Mouse (Mus musculus) right cerebral cortex, postnatal 10 days (tissue): ENCODE measurements at regions not wholly inside any gene's neighbourhood (a gene's known extent, or its start where the extent isn't known, plus 50 kb on each side); places are given as distances from the start of the nearest gene placed in this dataset.
A peak's percentile ranks its signal among the peaks of the same experiment; 100 is the strongest.

Experiments
- DNase-seq, 2 experiments: peaks; one replicate each; pipeline ENCODE4 v3.0.0; 2021; ENCODE audit warnings: low spot score in 2 of 2

DNA sequence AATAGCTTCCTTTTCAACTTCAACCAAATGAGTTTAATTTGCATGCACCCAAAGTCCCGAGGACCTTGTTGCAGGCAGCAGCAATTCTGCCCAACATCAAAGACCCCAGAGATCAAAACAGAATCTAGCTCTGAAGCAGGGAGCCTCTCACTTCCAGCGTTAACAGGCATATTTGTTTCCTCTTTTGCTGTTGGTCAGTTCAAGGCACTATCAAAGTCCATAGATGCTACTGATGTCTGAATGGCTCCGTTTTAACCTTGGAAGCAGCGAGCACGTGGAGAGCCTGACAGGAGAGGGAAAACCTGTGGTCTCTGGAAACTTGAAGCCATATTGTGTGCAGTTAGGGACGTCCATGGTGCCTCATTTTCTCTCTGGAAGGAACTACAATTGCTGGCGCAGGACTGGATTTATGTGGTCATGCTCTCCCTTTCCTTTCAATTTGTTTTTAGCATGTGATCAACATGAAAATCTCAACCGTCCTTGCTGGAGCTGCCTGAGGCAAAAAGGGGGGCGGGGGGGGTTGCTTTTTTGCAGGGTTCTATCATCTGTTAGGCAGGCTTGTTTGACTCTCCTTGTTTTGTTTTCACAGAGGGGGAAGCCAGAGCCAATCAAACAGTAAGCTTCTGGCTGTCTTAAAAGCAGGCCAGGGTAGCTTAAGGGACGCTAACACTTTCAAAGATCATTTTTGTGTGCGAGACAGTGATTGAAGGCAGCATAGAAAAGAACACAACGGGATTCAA lies 338.4 kb downstream of the Btg1 start:
- no peak for DNase-seq

DNA sequence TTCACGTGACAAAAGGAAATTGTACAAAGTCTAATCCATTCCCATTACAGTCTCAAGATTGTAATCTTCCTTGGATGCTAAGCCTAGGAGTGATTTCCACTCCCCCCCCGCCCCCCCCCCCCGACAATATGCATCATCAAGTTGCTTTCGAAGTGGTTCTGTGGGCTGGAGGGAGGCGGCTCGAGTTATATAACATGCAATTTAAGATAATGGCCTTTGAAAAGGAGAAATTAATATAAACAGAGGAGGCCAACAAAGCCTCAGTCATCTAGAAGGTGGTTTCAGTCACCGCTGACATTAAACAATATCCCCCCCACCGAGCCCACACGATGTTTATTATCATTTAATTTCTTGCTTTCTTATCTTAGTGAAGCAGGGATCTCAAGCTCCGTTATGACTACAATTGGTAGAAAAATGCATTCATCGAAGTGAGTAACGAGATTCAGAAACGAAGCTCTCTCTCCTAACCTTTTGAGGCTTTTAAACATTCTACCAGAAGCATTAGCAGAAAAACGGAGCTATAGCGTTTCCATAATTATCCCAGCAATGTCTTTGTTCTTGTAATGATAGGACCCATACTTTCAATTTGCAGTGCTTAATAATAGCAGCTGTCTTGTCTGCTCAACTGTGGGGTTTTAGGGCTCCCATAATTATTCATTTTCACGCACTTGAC lies 339.1 kb downstream of the Btg1 start:
- peak in 1 of 2 experiments; percentile 20 for DNase-seq

DNA sequence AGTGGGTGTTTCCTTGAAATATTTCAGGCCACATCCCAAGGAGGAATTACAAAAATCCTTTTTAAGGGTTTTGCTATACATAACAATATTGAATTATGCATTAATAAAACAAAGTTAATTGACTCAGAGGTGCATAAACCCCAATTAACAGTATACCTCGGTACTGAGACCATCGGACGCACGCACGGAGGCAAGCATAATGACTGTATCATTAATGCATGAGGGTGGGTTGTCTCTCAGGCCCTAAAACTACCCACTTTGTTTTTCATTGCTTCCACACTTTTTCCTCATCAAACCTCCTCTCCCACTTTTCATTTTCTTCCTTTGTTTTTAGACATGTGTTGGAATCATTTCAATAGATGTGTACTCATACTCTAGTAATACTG lies 339.6 kb downstream of the Btg1 start:
- no peak for DNase-seq

DNA sequence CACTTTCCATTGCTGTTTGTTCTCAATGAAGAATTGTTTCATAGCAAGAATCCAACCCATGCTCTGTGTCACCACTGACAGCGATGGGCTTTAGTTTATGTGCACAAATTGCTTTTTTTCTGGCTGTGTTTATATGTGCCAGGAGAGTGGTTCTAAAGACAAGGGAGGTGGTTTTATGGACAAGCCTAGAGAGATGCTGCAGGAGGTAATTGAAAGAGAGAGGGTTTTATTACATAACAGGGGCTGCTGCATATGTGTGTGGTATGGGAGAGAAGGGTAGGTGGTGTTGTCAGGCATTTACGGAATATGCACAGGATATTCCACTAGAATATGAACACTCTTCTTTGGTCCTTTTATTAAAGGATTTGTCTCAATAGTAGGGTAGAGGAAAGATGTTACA lies 340.2 kb downstream of the Btg1 start:
- no peak for DNase-seq

DNA sequence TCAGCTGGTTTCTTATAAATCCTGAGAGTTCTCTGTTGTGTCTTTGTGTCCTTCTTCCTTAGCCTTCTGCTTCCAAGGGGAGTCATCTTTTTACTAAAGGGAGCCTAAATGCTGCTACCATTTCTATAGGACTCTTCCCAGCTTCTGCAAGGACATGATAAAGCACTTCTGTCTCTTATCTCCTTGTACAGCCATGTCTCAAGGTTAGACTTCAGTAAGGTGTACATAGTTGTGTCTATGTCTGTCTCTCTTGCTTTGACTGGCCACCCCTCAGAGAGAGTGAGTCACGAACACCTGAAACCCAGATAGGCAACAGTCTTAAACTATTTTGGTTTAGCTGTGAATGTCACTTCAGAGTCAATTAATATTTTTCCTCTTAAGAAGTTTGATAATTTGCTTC lies 353.0 kb downstream of the Btg1 start:
- no peak for DNase-seq

DNA sequence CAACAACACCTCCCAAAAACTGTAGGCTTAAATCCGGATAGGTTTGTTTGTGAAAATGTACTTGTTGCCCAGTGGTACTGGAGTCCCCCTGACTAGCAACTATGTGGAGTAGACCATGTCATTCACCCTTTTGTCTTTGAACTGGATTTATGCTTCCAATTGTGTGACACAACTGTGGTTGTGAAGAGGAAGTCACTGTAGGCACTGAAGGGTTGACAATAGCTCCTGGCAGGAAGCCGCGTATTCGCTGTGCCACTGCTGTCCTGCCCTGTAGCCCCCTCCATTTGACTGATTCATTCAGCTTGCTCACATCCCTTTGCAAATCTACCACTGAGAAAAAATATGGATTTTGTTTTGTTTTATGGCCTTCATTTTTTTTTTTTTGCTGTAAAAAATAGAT lies 353.9 kb downstream of the Btg1 start:
- DNase-seq: no peak

DNA sequence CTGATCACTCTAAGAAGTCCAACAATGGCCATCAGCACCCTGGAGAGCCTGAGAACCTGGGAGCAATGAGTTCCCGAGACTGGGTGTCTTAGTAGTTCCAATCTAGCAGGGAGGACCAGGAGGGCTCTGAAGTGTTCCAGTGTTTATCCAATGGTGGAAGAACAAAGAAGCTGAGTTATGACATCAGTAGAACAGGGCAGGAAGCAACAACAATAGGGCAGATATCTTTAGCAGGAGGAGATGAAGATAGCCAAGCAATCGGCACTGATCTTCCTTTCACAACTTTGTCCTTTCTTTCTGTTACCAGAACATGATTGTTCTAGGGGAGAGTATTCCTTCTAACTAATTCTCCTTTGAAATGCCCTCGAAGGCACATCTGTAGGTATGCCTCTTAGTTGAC lies 355.0 kb downstream of the Btg1 start:
- DNase-seq: no peak

DNA sequence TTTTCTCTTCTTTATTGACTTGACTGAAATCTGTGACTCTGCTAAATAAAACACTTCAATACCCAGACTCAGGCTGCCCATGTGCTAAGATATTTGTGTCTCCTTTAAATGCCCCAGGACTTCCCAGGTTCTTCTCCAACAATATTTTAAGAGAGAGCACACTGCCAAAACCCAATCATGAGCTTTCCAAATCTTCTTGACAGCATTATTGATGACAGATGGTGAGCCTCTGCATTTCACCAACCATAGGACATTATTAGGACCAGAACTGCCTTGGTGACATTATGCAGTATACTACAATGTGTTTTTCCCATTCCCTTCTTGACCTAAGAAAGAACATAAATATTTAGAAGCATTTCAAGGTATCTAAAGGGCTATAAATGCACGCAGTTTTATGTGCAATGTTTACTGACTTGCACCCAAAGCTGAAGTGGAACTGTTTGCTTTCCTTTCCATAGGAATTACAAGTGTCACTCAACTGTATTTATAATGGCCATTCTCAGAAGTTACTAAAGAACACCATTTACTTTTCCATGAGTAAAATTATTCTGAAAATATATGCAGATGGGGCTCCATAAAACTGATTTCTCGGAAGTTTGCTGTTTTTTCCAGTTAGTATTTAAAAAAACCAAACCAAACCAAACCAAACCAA lies 357.6 kb downstream of the Btg1 start:
- no peak for DNase-seq

DNA sequence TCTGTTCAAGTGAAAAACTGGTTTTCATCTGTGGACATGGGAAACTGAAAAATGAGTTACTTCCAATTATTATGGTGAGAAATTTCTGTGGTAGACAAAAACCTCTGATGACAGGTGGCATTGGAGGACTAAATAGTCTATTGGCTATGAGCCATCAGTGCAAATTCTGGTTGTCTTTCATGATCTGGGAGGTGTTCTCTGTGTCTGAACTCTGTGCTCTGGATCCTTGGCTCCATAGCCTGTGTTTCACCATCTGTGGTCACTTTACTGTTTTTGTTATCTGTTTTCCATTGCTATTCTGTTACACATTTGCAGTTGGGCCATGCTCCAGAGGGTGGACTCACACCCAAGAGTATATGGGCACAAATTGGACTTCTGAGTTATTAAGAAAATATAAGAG lies 359.9 kb downstream of the Btg1 start:
- DNase-seq: no peak

DNA sequence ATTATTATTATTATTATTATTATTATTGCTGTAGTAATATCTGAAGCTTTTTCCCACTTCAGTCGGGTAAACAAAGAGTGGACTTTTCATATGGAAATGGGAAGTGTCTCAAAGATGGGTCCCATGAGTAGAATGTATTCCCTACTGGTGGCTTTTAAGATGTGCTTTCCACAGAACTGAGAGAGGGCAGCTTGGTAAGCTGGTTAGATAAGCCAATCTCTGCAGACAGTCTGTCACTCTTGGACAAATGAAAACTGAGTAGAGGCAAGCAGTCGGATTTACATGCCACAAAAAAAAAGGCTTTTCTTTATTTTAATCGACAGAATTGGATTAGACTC lies 363.7 kb downstream of the Btg1 start:
- no peak for DNase-seq

DNA sequence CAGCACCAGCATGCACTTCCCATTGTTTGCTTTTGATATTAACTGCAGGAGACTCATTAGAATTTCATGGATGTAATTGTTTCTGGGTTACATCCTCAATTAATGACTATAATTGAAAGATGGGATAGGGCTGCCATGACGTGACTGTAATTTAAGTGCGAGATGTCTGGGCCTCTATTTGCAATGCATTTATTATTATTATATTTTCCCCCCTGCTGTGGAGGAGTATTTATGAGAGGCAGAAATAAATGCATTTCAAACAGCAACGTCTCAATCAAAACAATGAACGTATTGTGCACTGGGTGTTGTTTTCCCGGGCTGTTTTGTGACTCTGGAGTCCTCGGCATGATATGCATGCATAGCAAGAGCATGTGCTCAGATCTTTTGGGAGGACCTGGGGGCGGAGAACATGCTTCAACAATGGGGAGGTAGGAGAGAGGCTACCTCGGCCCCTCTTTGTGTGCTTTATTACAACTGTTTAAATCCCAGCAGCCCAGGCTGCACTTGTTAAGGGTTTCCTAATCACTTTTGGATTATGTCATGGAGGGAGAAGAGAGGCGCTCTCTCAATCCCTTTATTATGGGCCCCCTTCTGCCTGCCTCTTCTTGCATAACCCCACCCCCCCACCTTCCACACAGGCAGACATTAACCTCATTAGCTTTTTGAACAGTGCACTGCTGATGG lies 364.2 kb downstream of the Btg1 start:
- DNase-seq: peak in 1 of 2 experiments; percentile 27

DNA sequence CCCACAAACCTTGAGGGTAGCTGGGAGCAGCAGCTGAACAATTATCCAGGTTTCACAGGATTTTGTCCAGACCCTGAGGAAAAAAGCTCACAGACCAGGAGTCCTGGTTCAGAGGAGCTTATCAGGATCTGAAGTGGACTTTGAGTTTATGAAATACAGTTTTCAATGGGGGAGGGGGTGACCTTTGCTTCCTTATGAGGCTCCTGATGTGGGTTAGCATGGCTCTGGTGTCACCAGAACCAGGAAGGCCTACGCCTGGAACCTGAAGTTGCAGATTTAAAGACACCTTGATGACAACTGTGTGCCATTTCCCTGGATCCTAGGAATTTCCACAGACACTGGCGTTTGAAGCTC lies 364.7 kb downstream of the Btg1 start:
- no peak for DNase-seq

DNA sequence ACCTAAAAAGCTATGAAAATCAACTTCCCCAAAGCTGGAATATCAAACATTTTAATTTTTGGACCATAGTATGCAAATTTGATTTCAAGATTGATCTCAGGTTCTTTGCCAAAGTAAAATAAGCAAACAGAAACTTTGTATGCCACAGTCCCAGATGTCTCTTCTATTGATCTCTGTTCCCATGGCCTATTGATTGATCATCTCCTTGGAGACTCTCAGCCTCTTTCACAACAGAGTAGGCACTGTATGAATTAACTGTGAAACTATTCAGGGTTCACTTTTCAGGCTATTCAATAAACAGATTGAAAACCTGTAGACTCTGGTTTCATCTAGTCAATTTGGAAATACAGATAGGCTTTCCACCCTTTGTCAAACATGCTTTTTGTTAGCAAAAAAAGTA lies 384.1 kb downstream of the Btg1 start:
- DNase-seq: no peak

DNA sequence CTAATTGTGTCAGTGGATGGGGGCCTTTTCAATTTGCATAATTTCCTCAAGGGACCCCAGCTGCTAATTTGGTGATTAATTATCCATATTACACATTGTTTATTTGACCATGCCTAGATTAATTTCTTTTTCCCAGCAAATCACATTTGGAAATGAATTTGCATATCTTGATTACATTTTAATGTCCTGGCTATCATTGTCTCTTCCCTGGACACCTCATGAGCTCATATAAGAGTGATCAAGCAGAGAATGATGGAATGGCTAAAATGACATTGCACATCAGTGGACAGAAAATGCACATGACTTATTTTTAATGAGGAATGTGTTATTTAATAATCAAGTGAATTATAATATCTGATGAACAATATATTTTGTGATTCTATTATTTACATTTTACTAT lies 392.1 kb downstream of the Btg1 start:
- no peak for DNase-seq

DNA sequence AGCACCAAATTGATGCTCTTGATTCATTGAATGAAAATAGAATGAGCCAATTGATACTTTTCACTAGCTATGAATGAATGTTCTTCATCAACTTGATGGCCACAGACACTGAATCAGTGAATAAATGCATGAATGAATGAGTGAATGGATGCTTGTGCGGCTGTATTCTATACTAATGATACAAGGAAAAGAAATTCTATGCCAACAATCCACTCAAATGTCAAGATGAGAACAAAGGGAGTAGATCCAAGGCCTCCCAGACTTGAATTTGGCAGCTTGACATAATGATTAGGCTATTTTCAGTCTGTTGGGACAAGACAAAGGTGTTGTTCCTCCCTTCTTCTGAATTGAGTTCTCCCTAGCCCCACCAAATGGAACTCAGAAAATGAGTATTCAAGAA lies 393.1 kb downstream of the Btg1 start:
- DNase-seq: no peak

DNA sequence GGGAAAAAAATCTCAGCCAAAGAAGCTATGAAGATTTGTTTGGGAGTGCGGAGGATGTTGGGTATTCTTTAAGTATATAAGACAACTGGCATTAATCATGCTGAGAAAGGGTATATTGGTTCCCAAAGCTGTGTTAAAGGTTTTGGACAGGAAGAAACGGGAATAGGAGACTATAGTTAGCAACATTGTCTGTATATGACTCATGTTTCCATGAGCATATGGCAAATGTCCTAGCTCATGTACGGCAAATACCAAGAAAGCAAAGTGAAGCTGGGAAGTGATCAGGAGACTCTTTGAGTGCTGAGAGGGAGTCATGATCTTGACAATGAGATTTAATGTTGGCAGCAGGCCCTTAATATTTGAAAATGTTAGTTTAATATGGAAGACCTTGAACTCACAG lies 401.8 kb downstream of the Btg1 start:
- no peak for DNase-seq

DNA sequence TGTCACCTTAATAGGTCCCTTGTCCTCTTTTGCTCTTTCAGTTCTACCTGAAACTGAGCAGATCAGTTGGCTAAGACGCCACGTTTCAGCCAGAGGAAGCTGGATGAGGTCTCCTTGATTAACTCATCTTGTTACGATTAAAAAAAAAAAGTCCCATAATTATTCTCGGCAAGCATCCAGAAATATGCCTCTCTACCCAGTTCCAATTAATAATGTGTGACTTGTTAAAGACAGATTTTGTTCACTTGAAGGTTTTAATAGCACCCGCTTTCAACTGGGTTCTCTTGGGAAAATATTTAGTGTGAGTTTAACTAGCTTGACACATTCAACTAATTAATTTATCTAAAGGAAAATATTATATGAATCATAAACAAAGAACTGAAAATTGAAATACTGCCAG lies 412.0 kb downstream of the Btg1 start:
- no peak for DNase-seq

DNA sequence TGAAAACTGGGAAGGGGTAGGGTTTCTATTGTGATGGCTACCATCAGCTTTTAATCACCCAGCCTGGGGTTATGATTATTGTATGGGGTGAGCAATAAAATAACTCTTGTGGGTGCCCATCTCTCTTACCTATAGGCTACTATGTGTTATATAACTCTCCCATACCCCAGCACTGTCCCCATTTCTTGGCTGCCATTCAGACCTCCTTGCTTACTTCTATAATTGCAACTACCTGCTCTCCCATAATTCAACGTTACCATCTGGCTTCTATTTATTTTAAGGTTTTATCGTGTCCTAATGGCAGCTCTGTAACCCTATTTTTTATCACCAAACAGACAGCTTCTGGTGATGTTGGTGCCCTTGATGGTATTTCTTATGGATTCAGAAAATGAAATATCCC lies 414.2 kb downstream of the Btg1 start:
- DNase-seq: no peak

DNA sequence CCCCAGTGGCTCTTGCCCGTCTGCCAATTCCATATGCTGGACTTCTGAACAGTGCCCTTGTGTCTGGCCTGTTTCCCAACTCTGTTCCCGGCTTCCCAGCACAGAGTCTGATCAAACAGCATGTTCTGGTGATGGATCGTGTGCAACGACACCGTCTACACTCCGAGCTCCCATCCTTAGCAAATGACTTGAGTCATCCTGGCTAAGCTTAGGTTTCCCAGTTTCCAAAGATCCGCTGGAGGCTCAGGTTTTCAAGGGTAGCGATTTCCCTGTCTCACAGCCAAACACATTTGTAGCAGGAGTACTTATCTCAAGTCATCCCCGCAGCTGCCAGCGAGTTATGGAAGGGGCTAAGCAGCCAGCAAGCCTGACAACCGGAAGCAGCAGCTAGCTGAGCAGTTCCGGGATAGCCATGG lies 418.6 kb downstream of the Btg1 start:
- DNase-seq: peak; percentile 37 to 44

DNA sequence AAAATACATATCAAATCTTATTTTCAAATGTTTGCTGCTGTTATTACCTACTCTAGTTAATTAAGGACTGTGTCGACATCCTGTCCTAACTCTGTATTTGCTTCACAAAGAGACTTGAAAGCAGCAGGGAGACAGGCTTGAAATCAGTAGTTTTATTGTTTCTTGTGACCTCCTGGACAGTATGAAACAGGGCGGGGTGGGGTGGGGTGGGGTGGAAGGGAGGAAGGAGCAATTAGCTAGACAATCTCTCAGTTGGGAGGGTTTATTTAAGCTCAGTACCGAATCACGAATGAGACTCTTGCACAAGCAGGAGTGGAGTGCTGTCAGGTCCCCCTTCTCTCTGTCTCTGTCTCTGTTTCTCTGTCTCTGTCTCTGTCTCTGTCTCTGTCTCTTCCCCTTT lies 421.2 kb downstream of the Btg1 start:
- no peak for DNase-seq

DNA sequence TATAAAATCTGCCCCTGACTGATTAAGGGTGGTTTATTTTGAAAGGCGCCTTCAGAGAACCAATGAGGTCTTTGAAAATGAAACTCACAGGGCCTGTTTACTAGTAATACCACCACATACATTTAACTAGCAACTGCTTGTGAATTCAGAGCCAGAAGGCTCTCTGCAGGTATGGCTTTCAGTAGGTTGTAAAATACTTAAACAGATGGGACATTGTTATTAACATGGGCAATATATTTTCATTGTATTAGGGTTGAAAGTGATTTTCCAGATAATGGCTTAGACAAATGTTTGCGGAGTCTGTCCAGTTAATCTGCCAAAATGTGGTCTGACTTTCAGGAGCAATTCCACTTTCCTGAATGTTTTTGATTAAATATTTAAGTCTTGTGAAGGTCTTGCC lies 430.8 kb downstream of the Btg1 start:
- DNase-seq: no peak

DNA sequence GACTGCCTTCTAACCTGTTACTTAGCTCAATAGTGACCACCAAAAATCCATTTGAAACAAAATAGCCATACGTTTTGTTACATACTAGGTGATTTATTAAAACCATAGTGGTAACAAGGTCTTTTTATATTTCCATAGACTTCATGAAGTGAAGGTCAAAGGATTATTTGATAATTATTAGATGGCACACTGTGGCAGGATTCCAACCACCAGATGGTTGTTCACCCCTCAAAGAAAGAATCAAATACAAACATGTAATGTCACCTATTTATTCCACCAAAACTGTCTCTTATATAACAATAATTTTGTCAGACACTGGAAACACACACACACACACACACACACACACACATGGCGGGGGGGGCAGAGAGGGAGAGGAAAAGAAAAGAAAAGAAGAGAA lies 431.2 kb downstream of the Btg1 start:
- no peak for DNase-seq

DNA sequence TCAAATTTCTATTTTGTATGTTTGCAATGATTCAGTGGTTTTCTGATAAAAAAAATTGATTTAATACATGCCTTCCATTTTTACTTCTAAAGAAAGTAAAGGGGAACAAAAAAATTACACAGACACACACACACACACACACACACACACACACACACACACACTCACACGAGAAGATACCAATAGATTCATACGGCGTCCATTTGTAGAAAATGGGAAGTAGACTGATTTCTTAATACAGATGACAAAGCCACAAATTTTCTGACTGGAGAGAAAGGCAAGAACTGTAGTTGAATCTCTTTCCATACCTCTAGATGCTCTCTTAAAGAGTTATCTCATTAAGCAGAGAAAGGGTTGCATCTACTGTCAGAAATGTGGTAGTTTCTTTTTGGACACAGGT lies 424.9 kb upstream of the Dcn start:
- DNase-seq: no peak
